Mouse (Mus musculus): ENCODE results near the gene Gm5148.

The Gm5148 gene

DNA sequence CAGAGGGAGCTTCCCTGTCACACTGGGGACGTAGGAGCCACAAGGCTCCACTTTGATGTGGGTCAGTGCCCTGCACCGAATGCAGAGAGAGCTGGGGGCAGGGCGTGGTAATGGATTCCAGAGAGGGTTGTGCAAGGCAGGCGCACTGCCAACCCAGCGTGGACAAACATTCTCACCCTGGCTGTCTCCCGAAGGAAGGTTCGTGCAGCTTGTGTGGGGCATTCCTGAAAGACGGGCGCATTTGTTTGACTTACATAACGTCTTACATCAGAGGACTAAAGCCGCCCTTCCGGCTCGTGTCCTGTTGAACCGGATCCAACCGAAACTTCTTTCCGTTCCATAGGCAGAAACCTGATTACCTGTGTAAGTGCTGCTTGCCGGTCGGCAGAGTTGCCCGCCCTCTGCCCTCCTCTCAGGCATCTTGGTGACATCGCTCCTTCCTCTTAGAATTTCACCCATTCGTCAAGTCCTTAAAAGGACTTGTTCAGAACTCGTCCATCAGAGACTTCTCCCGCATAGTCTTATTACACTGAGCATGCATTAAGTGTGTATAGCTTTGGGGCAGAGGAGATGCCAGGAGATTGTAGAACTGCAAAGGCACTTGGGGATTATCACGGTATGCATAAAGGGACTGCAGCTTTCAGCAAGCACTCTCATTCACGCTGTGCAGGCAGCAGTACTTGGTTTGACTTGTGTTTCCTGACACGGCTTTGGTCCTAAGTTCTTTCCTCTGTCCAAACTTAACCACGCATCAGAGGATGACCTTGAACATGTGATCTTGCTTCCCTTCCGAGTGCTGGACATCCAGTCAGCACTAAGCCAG is 36.9 kb downstream of the Gm5148 start:
- peak; percentile 25 for DNase-seq (ENCODE audit: low spot score)

DNA sequence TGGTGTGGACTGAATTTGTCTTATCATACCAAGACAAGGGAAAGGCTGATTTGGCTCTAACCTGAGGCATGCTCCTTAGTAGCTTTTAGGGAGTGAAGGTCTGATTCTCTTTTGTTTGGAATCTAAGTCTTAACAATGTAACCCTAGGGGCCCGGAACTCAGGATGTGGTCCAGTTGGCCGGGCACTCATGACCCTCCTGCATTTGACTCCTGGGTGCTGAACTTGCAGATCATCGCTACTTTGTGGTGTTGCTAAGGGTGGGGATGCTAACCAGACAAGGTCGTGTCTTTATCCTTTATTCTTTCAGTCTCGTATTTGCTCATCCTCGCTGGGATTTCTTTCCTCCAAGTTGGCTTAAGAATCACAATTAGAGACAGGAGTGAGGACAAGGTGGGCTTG is 37.5 kb downstream of the Gm5148 start:
- DNase-seq (ENCODE audit: low spot score): no peak

DNA sequence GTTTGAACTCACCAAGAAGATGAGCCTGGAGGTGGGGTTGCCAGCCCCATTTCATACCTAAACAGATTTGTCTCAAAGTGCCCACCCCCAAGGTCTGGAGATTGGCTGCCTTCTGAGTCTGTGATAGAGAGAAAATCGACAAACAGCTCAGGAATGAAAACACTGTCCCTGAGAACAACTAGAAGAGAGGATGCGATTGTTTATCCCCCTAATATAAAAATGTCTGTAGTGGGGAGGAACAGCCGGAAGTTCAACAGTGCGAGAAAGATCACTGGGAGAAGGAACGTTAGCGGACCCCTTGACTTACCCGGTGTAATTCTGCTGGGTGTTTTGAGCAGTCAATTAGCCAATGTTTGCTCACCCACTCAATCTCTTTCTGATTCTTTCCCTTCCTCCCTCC is 38.1 kb downstream of the Gm5148 start:
- no peak for DNase-seq (ENCODE audit: low spot score)

DNA sequence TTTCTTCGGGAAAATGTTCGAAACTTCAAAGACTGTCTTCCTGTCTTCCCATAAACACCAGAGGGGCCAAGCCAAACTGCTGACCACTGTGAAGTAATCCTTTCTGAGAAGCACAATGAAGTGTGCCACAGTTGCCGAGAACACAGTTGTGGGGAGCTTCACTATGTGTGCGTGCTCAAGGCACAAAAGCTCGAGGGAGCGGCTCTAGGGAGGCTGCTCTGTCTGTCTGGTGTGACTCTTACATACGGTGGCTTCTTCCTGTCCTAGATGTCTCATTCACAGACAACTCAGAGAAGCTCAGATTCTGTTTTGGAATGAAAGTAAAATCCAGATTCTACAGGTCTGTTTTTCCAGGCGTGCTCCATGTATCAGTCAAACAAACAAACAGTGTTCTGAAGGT is 48.0 kb downstream of the Gm5148 start:
- DNase-seq (ENCODE audit: low spot score): no peak

DNA sequence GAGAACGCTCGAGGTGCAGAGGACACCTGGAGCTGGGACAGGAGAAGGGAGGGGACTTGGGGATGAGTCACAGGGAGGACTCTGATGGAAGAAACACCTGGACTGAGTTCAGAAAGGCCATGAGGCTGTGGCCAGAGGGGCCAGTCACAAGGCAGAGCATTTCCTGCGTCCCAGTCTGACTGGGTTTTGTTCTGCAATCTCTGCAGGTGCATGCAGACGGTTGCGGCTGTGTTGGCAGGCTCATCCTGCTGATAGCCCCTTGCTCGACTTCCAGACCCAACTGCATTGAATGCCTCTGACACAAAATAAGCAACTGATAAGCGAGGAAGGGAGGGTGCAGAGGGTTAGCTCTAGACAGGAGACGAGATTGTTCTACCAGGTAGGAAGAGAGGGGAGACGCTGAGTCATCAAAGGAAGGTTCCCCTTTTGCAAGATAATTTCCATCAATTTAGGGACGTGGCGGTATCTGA is 49.2 kb downstream of the Gm5148 start:
- DNase-seq (ENCODE audit: low spot score): no peak

DNA sequence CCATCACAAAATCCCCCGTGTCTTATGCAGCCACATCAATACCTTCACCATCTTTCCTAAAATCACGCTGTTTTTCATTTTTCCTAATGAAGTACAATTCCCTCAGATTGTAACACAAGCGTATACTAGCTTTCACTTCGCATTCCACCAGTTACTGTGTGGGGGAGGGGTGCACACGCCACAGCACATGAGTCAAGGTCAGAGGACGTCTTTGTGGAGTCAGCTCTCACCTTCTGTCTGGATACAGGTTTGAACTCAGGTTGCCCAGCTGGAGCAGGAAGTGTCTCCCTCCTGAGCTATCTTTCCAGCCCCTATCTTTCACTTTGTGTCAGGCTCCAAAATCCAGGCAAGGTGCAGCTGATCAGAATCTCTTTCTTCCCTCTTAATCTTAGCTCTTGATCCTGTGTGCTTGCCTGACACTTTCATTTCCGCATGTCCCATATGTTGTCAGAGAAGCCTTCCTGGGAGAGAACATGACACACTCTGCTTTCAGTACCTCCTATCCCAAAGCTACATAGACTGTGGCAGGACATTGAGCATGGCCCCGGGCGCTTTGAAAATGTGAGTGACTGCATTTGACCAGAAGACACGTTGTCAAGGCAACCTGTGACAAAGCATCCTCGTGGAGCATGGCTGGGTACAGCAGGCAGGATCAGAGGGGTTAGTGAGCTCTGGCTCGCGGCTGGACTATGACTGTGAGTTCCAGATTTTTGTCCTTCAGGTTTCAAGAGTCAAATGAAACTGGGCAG is 50.6 kb downstream of the Gm5148 start:
- DNase-seq (ENCODE audit: low spot score): no peak

DNA sequence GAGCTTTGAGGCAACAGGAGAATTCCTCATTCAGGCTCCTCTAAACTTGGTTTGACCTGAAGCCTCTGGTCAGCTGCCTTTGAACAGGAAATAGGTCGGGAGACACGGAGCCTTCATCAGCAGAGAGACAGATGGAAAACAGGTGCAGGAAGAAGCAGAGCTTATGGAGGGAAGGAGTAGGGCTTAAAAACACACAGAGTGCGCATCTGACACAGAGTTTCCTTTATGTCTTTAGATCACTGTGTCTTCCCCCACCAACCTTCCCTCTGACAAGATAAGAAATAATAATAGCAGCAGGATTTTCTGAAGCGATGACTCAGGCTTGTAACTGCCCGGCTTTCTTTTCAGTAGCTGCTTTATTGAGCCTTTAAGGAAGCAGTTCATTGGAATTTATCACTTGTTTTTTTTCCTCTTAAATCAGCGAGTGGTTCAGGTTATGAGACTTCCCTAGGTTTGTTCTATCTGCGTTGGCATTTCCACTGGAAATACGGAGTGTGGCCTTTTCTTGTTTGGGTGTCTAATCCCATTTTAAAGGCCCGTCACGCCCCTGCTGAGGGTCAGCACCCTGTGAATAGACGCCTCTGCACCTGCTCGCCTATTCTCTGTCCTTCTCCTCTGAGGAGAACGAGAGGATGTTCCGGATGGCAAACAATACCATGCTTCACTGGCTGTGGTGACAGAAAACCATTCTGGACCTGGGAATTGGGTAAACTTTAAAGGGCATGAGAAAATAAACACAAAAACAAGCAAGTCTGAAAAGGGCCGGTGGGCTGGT is 51.8 kb downstream of the Gm5148 start:
- DNase-seq (ENCODE audit: low spot score): no peak

DNA sequence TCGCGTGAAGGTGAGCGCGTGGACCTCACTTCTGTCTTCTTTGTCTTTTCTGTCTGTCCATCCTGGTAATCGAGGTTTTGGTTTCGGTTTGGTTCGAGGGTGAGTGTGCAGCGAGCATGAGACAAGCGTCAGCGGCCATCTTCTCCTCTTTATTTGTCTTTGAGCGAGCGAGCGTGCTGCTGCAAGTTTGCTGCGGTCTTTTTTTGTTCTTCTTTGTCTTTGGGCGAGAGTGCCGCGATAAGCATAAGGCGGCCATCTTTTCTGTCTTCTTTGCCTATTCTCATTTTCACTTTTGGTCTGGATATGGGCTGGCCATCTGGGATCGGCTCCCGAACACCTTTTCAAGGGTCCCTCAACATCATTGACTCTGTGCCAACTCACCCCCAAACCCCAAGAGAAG is 55.2 kb downstream of the Gm5148 start:
- no peak for DNase-seq (ENCODE audit: low spot score)

DNA sequence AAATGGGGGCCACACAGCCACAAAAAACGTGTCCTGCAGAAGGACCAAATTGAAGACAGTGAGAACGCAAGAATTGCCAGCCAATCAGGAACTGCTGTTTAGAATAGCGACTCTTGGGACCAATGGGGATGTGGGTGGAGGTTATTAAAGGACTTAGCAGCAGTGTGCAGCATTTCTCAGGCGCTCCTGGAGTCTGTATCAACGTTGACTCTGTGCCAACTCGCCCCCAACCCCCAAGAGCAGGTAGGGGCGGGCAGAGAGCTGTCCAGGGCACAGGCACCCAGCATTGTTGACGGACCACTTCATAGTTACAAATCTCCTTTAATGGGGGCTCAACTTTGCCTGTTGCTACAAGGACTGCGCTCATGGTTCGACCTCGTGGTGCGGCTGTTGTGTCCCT is 55.6 kb downstream of the Gm5148 start:
- DNase-seq (ENCODE audit: low spot score): no peak

DNA sequence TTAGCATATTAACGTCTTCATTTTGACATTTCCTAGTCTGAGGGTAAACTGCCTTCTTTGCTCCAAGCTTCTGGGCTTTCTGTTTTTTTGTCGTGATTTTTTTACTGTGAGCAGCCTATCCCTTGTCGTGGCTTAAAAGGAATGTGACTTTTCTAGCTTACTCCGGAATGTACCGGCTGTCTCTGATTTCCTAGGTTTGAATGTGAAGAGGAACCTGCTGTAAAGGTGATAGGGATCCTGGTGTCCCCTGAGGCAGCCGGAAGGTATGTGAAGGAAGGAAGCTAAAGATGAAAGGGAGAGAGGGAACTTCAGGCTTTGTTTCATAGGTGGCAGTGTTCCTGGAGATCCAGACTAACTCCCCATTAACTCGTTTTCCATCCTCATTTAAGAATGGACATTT is 56.6 kb downstream of the Gm5148 start:
- DNase-seq (ENCODE audit: low spot score): no peak

DNA sequence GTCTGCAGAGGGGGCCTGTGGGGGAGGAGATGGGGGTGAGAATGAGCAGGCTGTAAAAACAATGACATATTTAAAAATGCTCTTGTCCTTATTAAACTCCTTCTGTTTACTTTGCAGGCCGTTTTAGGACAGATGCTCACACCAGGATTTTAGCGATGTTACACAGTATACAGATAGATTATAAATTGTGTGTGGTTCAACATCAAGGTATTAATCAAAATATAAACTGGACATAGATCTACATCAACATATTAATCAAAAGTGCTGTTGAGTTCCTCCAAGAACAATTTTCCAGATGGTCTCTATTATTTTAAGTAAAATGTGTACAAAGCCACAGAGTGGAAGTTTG is 57.2 kb downstream of the Gm5148 start:
- DNase-seq (ENCODE audit: low spot score): no peak

DNA sequence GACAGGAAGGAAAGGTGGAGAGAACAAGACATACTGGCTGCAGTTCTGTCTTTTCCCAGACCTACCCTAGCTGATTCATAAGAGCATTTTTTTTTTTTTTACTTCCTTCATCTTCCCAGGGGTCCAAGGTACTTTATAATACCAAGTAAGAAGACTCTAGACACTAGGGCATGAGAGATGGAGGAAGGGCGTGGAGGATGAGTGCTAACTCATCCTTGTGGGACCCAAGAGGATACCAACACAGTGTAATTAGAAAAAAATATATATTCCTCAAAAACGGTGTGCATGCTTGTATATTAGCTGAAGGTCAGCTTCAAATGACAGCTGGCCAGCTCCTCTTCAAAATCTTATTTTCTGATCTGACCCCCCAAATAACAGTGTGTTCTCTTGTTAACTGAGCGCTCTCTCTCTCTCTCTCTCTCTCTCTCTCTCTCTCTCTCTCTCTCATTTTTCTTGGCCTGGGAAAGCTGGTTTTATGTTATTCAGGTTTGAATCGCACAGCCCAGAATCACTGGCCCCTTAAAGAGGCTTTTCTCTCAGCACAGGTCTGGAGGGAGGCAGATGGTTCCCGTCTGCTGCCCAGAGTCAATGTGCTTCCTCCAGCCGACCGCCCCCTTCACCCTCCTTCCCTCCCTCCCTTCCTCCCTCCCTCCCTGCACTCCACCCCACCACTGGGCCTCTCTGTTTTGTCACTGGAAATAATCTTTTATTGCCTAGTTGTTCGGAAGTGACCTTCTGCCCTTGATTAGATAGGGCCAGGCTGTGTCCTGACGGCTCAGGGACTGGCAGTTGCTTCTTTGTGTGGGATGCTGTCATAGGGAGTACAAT is 57.8 kb downstream of the Gm5148 start:
- DNase-seq (ENCODE audit: low spot score): no peak

All from layer of hippocampus, adult 9-10 months (tissue).